Mouse (Mus musculus) midbrain, embryonic 16.5 days (tissue): ENCODE measurements around the gene Dnajb1. TPM values are rescaled to one million over a fixed set of nuclear protein-coding genes. Genes with fewer than 3 reads are reported as not detected.

Experiments used
- ATAC-seq: fragments of 200-750 bp; cut with Nextera tagmentation; 2 replicates; pipeline ENCODE4 v1.8.0; 2017; ENCODE audit warnings: moderate TSS enrichment
- H3K27ac ChIP-seq: fragments of 300-500 bp; sonication (generic); 2 replicates; pipeline ENCODE4 v1.5.1; 2014; ENCODE audit warnings: mild to moderate bottlenecking, low read length, mixed read lengths
- H3K27me3 ChIP-seq: fragments of 300-500 bp; sonication (generic); 2 replicates; pipeline ENCODE4 v1.6.1; 2014; ENCODE audit warnings: low read depth, low read length, mixed read lengths; ENCODE audit not compliant: control insufficient read depth, insufficient read depth
- H3K36me3 ChIP-seq: fragments of 300-500 bp; sonication (generic); 2 replicates; pipeline ENCODE4 v1.6.1; 2014; ENCODE audit warnings: mild to moderate bottlenecking, low read length, moderate library complexity, mixed read lengths; ENCODE audit not compliant: control insufficient read depth, insufficient read depth
- H3K4me1 ChIP-seq: fragments of 300-500 bp; sonication (generic); 2 replicates; pipeline ENCODE4 v1.6.1; 2014; ENCODE audit warnings: mild to moderate bottlenecking, low read length, mixed read lengths; ENCODE audit not compliant: control insufficient read depth, insufficient read depth
- H3K4me2 ChIP-seq: fragments of 300-500 bp; sonication (generic); 2 replicates; pipeline ENCODE4 v1.6.1; 2014; ENCODE audit warnings: mild to moderate bottlenecking, low read length, mixed read lengths
- H3K4me3 ChIP-seq: fragments of 300-500 bp; sonication (generic); 2 replicates; pipeline ENCODE4 v1.5.1; 2014; ENCODE audit warnings: low read depth, mild to moderate bottlenecking, low read length, moderate library complexity, mixed read lengths
- H3K9ac ChIP-seq: fragments of 300-500 bp; sonication (generic); 2 replicates; pipeline ENCODE4 v1.6.1; 2014; ENCODE audit warnings: low read depth, low read length, mixed read lengths
- H3K9me3 ChIP-seq: fragments of 300-500 bp; sonication (generic); replicated peaks from 2 replicates; pipeline ENCODE4 v1.6.1; 2014; ENCODE audit warnings: mild to moderate bottlenecking, low read length, mixed read lengths; ENCODE audit not compliant: control insufficient read depth, poor library complexity, severe bottlenecking
- whole genome bisulfite sequencing: fragments of 180-500 bp; shearing (Covaris S2); extraction: QIAGEN DNeasy Blood & Tissue Kit; methylation state at CpG from one replicate; pipeline ENCODE4 v1.1.7; 2014; 5-methylcytosine and 5-hydroxymethylcytosine counted together
- polyA plus RNA-seq: library from polyadenylated mRNA; unstranded; fragments of >200 nt; fragmentation: Nextera tagmentation; extraction: Ambion mirVana; gene quantifications from 2 replicates; pipeline ENCODE4 v1.2.1, GENCODE M21; 2015

Gene Dnajb1
- 60.2 and 60.8 TPM in 2 replicates for polyA plus RNA-seq

- Histone ChIP-seq H3K27ac (peak within 1 kb of the TSS; percentile 96), H3K9ac (peak within 1 kb of the TSS; percentile 82), H3K4me1 (peaks cover 20% of the 10 kb centered on the region), H3K4me2 (peak within 1 kb of the TSS; percentile 77), H3K9me3 (no peaks in the 10 kb centered on the region), H3K36me3 (0 out of 2 replicates have a peak, but pooled peaks cover 5% of the 10 kb centered on the region), H3K27me3 (no peaks in the 10 kb centered on the region), H3K4me3 (peak within 1 kb of the TSS; percentile 73)
- under 1% methylated on average over 57 of the region's 69 CpGs for WGBS
- peak; percentile 97 for ATAC-seq
Observed at GRCm38 (mm10) chr8:83607661-83608397, at the start of gene Dnajb1, which contains the start of gene Tecr. TSS of gene Dnajb1 (plus strand) at chr8:83608193. TSS of gene Tecr (minus strand) at chr8:83607971.

DNA sequence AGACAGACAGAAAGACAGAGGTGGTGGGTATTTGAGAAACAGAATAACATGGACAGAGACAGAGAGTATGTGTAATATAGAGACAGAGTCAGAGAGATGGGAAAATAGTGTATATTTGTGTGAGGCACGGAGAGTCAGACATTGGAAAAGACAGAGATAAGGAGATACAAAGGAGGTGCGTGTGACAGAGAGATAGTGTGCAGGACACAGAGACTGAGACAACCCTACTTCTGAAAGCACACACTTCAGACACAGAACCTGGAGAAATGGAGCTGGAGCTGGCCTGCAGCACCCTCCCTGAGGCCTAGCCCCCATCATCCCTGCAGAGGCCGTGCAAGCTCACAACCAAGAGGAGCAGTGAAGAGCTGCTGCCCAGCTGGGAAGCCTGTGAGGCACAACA, 45.3 kb upstream of the Dnajb1 start:
- peaks cover 5% of the 10 kb centered on the region for H3K4me1 ChIP-seq
- H3K27me3 ChIP-seq = no peaks in the 10 kb centered on the region
- no peaks in the 10 kb centered on the region for H3K9me3 ChIP-seq
- H3K27ac ChIP-seq = no peak overlapping the region
- H3K4me2 ChIP-seq = no peak overlapping the region
- no peak overlapping the region for H3K9ac ChIP-seq
- no peak overlapping the region for H3K4me3 ChIP-seq
- no peaks in the 10 kb centered on the region for H3K36me3 ChIP-seq
- 92% methylated on average over 3 of the region's 3 CpGs for WGBS
- no peak for ATAC-seq

- Histone ChIP-seq H3K27me3 (no peaks in the 10 kb centered on the region), H3K9ac (no peak overlapping the region), H3K9me3 (no peaks in the 10 kb centered on the region), H3K4me1 (peaks cover 10% of the 10 kb centered on the region), H3K4me3 (no peak overlapping the region), H3K4me2 (no peak overlapping the region), H3K27ac (no peak overlapping the region), H3K36me3 (no peaks in the 10 kb centered on the region)
- no peak for ATAC-seq
- WGBS = 77% methylated on average over 4 of the region's 4 CpGs
Observed at GRCm38 (mm10) chr8:83563246-83563645, 44.7 kb upstream of the Dnajb1 start.

- Histone ChIP-seq H3K4me1 (peaks cover 12% of the 10 kb centered on the region), H3K27ac (no peak overlapping the region), H3K4me2 (no peak overlapping the region; the same call in 1 of the 2 replicates), H3K9ac (no peak overlapping the region), H3K36me3 (peaks cover 2% of the 10 kb centered on the region; the same call in 1 of the 2 replicates), H3K27me3 (no peaks in the 10 kb centered on the region), H3K9me3 (no peaks in the 10 kb centered on the region), H3K4me3 (no peak overlapping the region)
- 76% methylated on average over 9 of the region's 9 CpGs for WGBS
- peak; percentile 8; the same call in 1 of the 2 replicates for ATAC-seq
Observed at GRCm38 (mm10) chr8:83565731-83566375, 42.1 kb upstream of the Dnajb1 start.

DNA sequence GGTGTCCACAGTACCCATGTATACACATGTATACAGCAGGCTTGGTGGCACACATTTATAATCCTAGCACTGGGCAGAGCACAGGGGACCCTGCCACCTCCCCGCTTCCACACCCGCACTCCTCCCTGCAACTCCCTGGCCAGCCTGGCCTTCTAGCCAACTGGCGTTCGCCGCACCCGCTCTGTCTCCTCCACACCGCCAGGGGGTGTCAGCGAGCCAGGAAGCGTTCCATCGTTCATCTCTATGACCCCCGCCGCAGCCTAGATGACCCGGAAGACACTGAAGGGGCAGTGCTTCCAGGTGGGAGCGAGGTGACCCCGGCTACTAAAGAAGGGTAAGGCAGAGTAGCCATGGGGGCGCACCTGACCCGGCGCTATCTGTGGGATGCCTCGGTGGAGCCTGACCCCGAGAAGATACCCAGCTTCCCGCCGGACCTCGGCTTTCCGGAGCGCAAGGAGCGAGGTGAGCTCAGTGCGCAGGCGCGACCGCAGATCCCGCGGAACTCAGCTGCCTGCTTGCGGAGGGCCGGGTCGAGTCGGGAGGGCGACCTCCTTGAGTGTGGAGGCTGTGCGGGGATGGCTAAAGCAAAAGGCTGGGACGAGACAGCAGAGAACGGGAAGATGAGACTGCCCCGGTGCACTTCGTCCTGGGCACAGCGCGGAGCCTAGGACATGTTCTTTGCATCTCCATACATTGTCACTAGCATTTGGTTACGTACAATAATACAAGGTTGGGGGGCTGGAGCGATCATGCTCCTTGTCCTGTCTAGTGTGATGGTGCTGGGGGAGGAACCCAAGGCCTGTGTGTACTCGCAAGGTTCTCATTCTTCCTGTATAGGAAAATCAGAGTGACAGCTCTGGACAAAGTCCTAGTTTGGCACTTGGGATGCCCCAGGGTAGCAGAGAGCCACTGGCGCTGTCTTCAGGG, 41.3 kb upstream of the Dnajb1 start, which contains the start of gene Ndufb7:
TSS of gene Ndufb7 (plus strand) at position 203 of the 927 bp plus-strand sequence.
- no peaks in the 10 kb centered on the region for H3K9me3 ChIP-seq
- H3K4me1 ChIP-seq = peaks cover 12% of the 10 kb centered on the region
- H3K36me3 ChIP-seq = peaks cover 5% of the 10 kb centered on the region
- H3K9ac ChIP-seq = peak within 1 kb of the TSS; percentile 86
- under 1% methylated on average over 48 of the region's 48 CpGs for WGBS
- H3K4me3 ChIP-seq = peak within 1 kb of the TSS; percentile 78
- H3K4me2 ChIP-seq = peak within 1 kb of the TSS; percentile 95
- peak; percentile 89 for ATAC-seq
- no peaks in the 10 kb centered on the region for H3K27me3 ChIP-seq
- H3K27ac ChIP-seq = peak within 1 kb of the TSS; percentile 87

GRCm38 (mm10) chr8:83567668-83568067, 40.3 kb upstream of the Dnajb1 start:
- WGBS = 46% methylated on average over 3 of the region's 3 CpGs
- peaks cover 11% of the 10 kb centered on the region for H3K36me3 ChIP-seq
- no peak for ATAC-seq
- no peaks in the 10 kb centered on the region for H3K27me3 ChIP-seq
- H3K9ac ChIP-seq = peak overlapping the region; percentile 86
- peaks cover 12% of the 10 kb centered on the region for H3K4me1 ChIP-seq
- peak overlapping the region; percentile 95 for H3K4me2 ChIP-seq
- H3K9me3 ChIP-seq = no peaks in the 10 kb centered on the region
- peak overlapping the region; percentile 78 for H3K4me3 ChIP-seq
- H3K27ac ChIP-seq = no peak overlapping the region

GRCm38 (mm10) chr8:83568128-83568527, 39.9 kb upstream of the Dnajb1 start:
- H3K4me1 ChIP-seq = peaks cover 12% of the 10 kb centered on the region
- H3K9ac ChIP-seq = no peak overlapping the region
- WGBS = 69% methylated on average over 5 of the region's 5 CpGs
- H3K27me3 ChIP-seq = no peaks in the 10 kb centered on the region
- H3K27ac ChIP-seq = no peak overlapping the region
- peaks cover 11% of the 10 kb centered on the region for H3K36me3 ChIP-seq
- no peak for ATAC-seq
- H3K4me3 ChIP-seq = no peak overlapping the region
- no peaks in the 10 kb centered on the region for H3K9me3 ChIP-seq
- H3K4me2 ChIP-seq = no peak overlapping the region

GRCm38 (mm10) chr8:83568755-83569154, 39.2 kb upstream of the Dnajb1 start:
- 77% methylated on average over 5 of the region's 5 CpGs for WGBS
- H3K4me2 ChIP-seq = no peak overlapping the region
- ATAC-seq = no peak

More at GRCm38 (mm10) chr8:83568755-83569154, 39.2 kb upstream of the Dnajb1 start:
- Histone ChIP-seq H3K27me3 (no peaks in the 10 kb centered on the region), H3K4me1 (peaks cover 12% of the 10 kb centered on the region), H3K9ac (no peak overlapping the region), H3K36me3 (peaks cover 11% of the 10 kb centered on the region), H3K27ac (no peak overlapping the region), H3K9me3 (no peaks in the 10 kb centered on the region), H3K4me3 (no peak overlapping the region)
